Mouse (Mus musculus) megakaryocyte-erythroid progenitor cell, adult 5-6 weeks (primary cell): ENCODE data around the gene Mthfr. TPM values are rescaled to one million over a fixed set of nuclear protein-coding genes. Genes with fewer than 3 reads are reported as not detected.
A peak's percentile ranks its signal among the peaks of the same experiment; 100 is the strongest.

Experiments
- ATAC-seq: replicated peaks from 2 replicates; pipeline ENCODE4 v1.8.0; 2016; ENCODE audit warnings: mild to moderate bottlenecking, inconsistent platforms; ENCODE audit not compliant: severe bottlenecking, poor library complexity, low FRiP score, low TSS enrichment
- total RNA-seq, 2 experiments: library from RNA; stranded (forward) in 1 of 2; stranded (reverse) in 1 of 2; fragments of 200-1000, 215-1000 nt in 1 of 2; fragments of >200 nt in 1 of 2; fragmentation: Nextera tagmentation in 1 of 2; gene quantifications; 2 replicates each; pipeline ENCODE4 v1.2.3; 2014 to 2017

The Mthfr gene
- 2.2 and 5.8 TPM in 2 replicates for total RNA-seq (2014; fragmentation: Nextera tagmentation)
- total RNA-seq (2017): 3.3 and 4.0 TPM in 2 replicates

DNA sequence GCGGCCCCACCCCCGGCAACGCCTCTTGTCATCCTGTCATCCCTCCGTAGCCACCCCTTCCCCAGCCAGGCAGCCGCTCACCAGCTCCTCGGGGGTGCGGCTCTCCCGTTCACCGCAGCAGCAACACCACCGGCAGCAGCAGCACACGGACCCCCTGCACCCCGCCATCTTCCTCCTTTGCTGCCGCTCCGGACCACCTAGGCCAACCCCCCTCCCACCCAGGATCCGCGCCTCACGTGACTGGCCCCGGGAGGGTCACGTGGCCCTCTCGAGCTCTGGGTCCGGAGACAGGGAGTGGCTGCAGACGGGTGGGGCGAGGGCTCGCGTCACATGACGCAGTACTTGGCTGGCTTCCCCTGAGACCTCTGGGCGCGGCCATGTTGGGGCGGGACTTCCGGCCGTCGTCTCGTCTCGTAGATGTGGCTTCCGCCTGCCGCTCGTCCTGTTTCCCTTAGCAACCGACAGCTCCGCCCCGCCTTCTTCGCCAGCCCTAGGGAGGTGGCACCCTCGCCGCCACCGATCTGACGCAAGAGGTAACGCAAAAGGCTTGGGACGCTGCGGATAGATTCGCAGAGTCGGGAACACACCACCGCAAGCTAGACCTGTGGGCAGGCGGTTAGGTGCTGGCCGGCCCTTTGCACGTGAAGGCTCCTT is at the start of gene Mthfr, which contains the start of gene Clcn6:
Gene Mthfr (plus strand): TSS at position 478 of the 654 bp plus-strand sequence.
Gene Clcn6 (minus strand): TSS at position 222 of the 654 bp plus-strand sequence.
- ATAC-seq: peak; percentile 90

DNA sequence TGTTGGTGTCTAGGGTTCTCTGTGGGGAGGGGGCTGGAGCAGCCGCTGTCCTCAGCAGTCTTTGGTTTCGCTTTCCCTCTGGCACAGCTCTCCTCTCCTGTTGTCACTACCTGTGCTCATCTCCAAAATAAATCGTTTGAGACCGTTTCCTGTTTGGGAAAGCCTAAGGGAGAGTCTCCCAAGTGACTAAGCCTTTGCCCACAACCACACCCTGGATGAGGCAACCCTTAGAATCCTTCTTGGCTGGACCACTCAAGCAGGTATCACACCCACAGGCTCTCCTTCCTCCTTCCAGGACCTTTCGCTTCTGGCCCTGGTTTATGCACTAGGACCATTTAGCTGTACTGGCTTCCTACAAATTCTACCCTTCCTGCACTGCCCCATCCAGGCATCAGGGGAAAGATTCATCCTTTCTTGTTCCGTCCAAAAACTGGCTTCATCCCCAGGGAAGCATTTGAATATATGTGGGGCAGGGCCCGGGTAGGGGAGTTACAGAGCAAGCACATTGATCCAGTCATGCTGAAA is 45.2 kb upstream of the Mthfr start:
- ATAC-seq: no peak

- no peak for ATAC-seq
These were observed 43.6 kb upstream of the Mthfr start for GRCm38 (mm10) chr4:147995311-147995710.

- no peak for ATAC-seq
These were observed 38.6 kb upstream of the Mthfr start, which contains the start of gene Nppa for GRCm38 (mm10) chr4:148000202-148000772. TSS of gene Nppa (plus strand) at chr4:148000722.

GRCm38 (mm10) chr4:148001013-148001789 is 37.7 kb upstream of the Mthfr start:
- no peak for ATAC-seq

GRCm38 (mm10) chr4:148001866-148002265 is 37.0 kb upstream of the Mthfr start:
- ATAC-seq: no peak

DNA sequence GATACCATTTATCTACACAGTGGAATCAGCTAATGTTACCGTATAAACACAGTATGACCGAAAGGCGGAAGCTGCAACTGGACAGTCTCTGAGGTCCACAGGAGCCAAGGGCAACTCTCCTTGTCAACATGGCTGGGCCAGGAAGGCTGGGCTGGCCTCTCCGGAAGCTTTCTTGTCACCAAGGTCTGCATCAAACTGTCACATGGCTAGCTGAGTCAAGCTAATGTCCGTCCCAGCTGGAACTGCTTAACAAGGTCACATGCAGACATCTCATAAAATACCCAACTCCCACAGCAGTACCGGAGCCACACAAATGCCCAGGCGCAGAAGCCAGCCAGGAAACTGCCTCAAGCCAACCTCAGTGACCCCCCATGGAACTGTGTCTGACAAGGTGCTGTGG is 34.5 kb upstream of the Mthfr start:
- no peak for ATAC-seq

- peak; percentile 64 for ATAC-seq
These were observed 30.5 kb upstream of the Mthfr start for GRCm38 (mm10) chr4:148008412-148008811.

GRCm38 (mm10) chr4:148009641-148010040 is 29.2 kb upstream of the Mthfr start:
- no peak for ATAC-seq

DNA sequence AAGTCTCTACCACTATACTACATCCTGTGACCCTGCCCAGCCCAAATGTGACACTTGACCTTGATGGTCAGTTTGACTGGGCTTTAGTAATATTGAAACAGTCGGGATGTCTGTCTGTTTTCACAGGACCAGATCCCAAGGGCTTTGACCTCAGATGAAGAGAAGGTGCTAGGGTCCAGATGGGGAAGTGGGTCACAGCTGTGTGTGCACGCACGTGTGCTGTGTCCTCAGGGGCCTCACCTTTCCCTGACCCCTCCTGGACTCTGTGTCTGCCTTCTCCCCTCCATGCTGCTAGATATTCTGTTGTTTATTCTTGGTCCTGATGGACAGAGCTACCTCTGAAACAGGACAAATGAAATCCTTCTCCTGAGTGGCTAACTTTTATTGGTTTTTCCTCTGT is 27.5 kb upstream of the Mthfr start:
- no peak for ATAC-seq

DNA sequence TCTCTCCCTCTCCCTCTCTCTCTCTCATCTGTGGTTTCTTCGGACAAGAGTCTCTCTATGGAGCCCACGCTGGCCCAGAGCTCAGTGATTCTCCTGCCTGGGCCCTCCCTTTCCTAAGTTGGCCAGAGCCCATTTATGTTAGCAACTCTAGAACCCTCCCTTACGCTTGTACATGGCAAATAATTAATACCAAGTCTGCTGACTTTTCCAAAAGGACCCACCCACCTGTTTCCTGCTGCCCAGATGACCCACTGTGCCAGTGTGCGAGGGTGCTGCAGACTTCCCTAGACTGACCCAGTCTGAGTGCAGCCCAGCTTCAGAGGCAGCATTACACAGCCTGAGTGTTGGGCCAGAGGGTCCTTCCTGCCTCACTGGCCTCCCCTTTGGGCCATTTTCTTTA is 26.7 kb upstream of the Mthfr start:
- no peak for ATAC-seq

- no peak for ATAC-seq
These were observed 23.5 kb upstream of the Mthfr start for GRCm38 (mm10) chr4:148015418-148015817.

- ATAC-seq: no peak
These were observed 21.9 kb upstream of the Mthfr start for GRCm38 (mm10) chr4:148016981-148017380.

DNA sequence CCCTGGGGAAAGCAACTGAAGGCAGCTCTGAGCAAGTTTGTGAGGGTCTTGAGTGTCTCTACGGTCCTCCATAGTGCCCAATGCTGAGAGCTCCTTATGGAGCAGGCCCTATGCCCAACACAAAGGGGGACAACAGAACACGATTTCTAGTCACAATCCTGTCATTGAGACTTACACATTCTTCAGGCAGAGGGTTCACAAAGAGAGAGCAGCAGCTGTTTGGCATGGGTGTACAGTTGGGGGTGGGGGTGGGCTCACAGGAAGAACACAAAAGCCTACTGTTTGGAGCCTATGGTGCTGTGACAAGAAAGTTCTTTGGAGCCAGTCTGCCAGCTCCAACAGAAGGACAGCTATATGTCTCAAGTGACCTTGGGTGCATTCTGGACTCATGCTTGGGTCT is 20.5 kb upstream of the Mthfr start:
- no peak for ATAC-seq

GRCm38 (mm10) chr4:148024003-148024402 is 14.9 kb upstream of the Mthfr start:
- ATAC-seq: no peak

DNA sequence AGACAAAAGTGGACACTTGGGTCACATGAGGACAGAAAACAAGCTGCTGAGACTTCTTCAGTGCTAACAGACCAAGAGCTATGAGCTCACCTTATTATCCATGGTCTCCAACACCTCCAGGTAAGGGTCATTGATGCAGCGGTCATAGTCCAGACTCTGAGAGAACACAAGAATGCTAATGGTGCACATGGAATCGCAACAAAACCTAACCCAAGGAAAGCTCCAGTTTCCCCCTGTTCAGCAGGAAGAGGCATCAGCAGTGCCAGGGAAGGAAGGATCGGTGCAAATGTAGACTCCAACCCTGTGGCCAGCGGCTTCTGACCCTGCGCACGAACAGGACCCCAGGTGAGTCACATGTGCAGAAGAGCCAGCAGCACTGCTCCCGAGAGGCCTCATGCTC is 9.6 kb upstream of the Mthfr start:
- no peak for ATAC-seq

DNA sequence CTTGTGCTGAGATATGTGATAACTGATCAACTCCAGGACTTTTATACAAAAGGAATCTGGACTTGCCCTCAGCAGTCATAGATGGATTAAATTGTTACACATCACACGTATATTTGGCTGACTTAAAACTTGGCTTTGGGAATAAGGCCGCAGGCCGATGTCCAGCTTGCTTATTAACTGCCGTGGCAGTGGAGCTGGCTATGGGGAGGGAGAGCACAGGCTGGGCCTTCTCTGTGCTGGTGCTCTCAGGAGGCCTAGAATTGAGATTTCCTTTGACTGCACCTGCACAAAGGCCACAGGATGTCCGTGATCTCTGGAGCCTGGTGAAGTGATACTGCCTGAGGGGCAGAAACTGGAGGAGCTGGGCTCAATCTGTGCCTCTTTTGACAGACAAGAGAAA is 8.4 kb upstream of the Mthfr start:
- ATAC-seq: no peak

GRCm38 (mm10) chr4:148033858-148034410 is 4.9 kb upstream of the Mthfr start:
- 0 out of 2 replicates have a peak, but pooled peaks have one; percentile 31 for ATAC-seq

- ATAC-seq: no peak
These were observed 3.4 kb upstream of the Mthfr start for GRCm38 (mm10) chr4:148035440-148035839.

GRCm38 (mm10) chr4:148038079-148038599 is 738 bp upstream of the Mthfr start:
- no peak for ATAC-seq
